Mouse (Mus musculus): ENCODE measurements around the gene Tmem44.

Gene Tmem44

GRCm38 (mm10) chr16:30552621-30553338 is 2.1 kb upstream of the Tmem44 start:
- peak; percentile 89 for DNase-seq (ENCODE audit: low read depth, low spot score)

GRCm38 (mm10) chr16:30549966-30550747 is 485 bp downstream of the Tmem44 start:
- DNase-seq (ENCODE audit: low read depth, low spot score): peak; percentile 67

GRCm38 (mm10) chr16:30549516-30549915 is 1.1 kb downstream of the Tmem44 start:
- no peak for DNase-seq (ENCODE audit: low read depth, low spot score)

- DNase-seq (ENCODE audit: low read depth, low spot score): no peak
Observed at GRCm38 (mm10) chr16:30548291-30548690, 2.4 kb downstream of the Tmem44 start.

- DNase-seq (ENCODE audit: low read depth, low spot score): no peak
Observed at GRCm38 (mm10) chr16:30544693-30545092, 5.9 kb downstream of the Tmem44 start.

GRCm38 (mm10) chr16:30543386-30543785 is 7.3 kb downstream of the Tmem44 start:
- DNase-seq (ENCODE audit: low read depth, low spot score): no peak

- DNase-seq (ENCODE audit: low read depth, low spot score): no peak
Observed at GRCm38 (mm10) chr16:30542826-30543225, 7.8 kb downstream of the Tmem44 start.

GRCm38 (mm10) chr16:30540107-30541001 is 10.3 kb downstream of the Tmem44 start:
- no peak for DNase-seq (ENCODE audit: low read depth, low spot score)

- peak; percentile 56 for DNase-seq (ENCODE audit: low read depth, low spot score)
Observed at GRCm38 (mm10) chr16:30539433-30539832, 11.2 kb downstream of the Tmem44 start.

- DNase-seq (ENCODE audit: low read depth, low spot score): no peak
Observed at GRCm38 (mm10) chr16:30535075-30535474, 15.6 kb downstream of the Tmem44 start.

GRCm38 (mm10) chr16:30533592-30533991 is 17.1 kb downstream of the Tmem44 start:
- DNase-seq (ENCODE audit: low read depth, low spot score): no peak

GRCm38 (mm10) chr16:30532929-30533328 is 17.7 kb downstream of the Tmem44 start:
- DNase-seq (ENCODE audit: low read depth, low spot score): no peak

GRCm38 (mm10) chr16:30531761-30532406 is 18.8 kb downstream of the Tmem44 start:
- peak; percentile 66 for DNase-seq (ENCODE audit: low read depth, low spot score)

- peak; percentile 80 for DNase-seq (ENCODE audit: low read depth, low spot score)
Observed at GRCm38 (mm10) chr16:30530815-30531214, 19.8 kb downstream of the Tmem44 start.

GRCm38 (mm10) chr16:30528386-30528785 is 22.3 kb downstream of the Tmem44 start:
- peak; percentile 82 for DNase-seq (ENCODE audit: low read depth, low spot score)

- DNase-seq (ENCODE audit: low read depth, low spot score): no peak
Observed at GRCm38 (mm10) chr16:30527889-30528288, 22.8 kb downstream of the Tmem44 start.

- no peak for DNase-seq (ENCODE audit: low read depth, low spot score)
Observed at GRCm38 (mm10) chr16:30525756-30526155, 24.9 kb downstream of the Tmem44 start.

- DNase-seq (ENCODE audit: low read depth, low spot score): no peak
Observed at GRCm38 (mm10) chr16:30524481-30524880, 26.2 kb downstream of the Tmem44 start.

GRCm38 (mm10) chr16:30522253-30522940 is 28.2 kb downstream of the Tmem44 start:
- DNase-seq (ENCODE audit: low read depth, low spot score): no peak

GRCm38 (mm10) chr16:30521147-30521546 is 29.5 kb downstream of the Tmem44 start:
- peak; percentile 52 for DNase-seq (ENCODE audit: low read depth, low spot score)

- peak; percentile 95 for DNase-seq (ENCODE audit: low read depth, low spot score)
Observed at GRCm38 (mm10) chr16:30520361-30520823, 30.2 kb downstream of the Tmem44 start.

Measured in 3T3-L1 (cell line).